Mouse (Mus musculus) midbrain, embryonic 13.5 days (tissue): ENCODE results near the gene Gm10134. TPM values are rescaled to one million over a fixed set of nuclear protein-coding genes. Genes with fewer than 3 reads are reported as not detected.
"Not testable (repeated sequence)": the region's sequence is repeated elsewhere in the genome, so short reads cannot be mapped to it uniquely, and the experiment has no call there.

ENCODE experiments used
- ATAC-seq: fragments of 200-750 bp; cut with Nextera tagmentation; 2 replicates; pipeline ENCODE4 v1.8.0; 2017; ENCODE audit warnings: mild to moderate bottlenecking, moderate TSS enrichment, moderate library complexity
- H3K27ac ChIP-seq: fragments of 300-500 bp; sonication (generic); 2 replicates; pipeline ENCODE4 v1.5.1; 2015; ENCODE audit warnings: inconsistent platforms, mild to moderate bottlenecking, moderate library complexity
- H3K27me3 ChIP-seq: fragments of 300-500 bp; sonication (generic); 2 replicates; pipeline ENCODE4 v1.6.1; 2015; ENCODE audit warnings: mild to moderate bottlenecking, inconsistent platforms
- H3K36me3 ChIP-seq: fragments of 300-500 bp; sonication (generic); 2 replicates; pipeline ENCODE4 v1.6.1; 2015; ENCODE audit warnings: mild to moderate bottlenecking, inconsistent platforms
- H3K4me1 ChIP-seq: fragments of 300-500 bp; sonication (generic); replicated peaks from 2 replicates; pipeline ENCODE4 v1.6.1; 2015; ENCODE audit warnings: inconsistent platforms
- H3K4me2 ChIP-seq: fragments of 300-500 bp; sonication (generic); replicated peaks from 2 replicates; pipeline ENCODE4 v1.6.1; 2015; ENCODE audit warnings: moderate library complexity, mild to moderate bottlenecking, inconsistent platforms
- H3K4me3 ChIP-seq: fragments of 300-500 bp; sonication (generic); replicated peaks from 2 replicates; pipeline ENCODE4 v1.5.1; 2015; ENCODE audit warnings: mild to moderate bottlenecking, inconsistent platforms
- H3K9ac ChIP-seq: fragments of 300-500 bp; sonication (generic); replicated peaks from 2 replicates; pipeline ENCODE4 v1.6.1; 2015; ENCODE audit warnings: mild to moderate bottlenecking, inconsistent platforms
- H3K9me3 ChIP-seq: fragments of 300-500 bp; sonication (generic); 2 replicates; pipeline ENCODE4 v1.6.1; 2016; ENCODE audit warnings: mild to moderate bottlenecking, inconsistent platforms
- WGBS: fragments of 180-500 bp; shearing (Covaris S2); methylation state at CpG from one replicate; pipeline ENCODE4 v1.1.7; 2015; 5-methylcytosine and 5-hydroxymethylcytosine counted together
- polyA plus RNA-seq: library from polyadenylated mRNA; unstranded; fragments of >200 nt; fragmentation: Nextera tagmentation; extraction: Ambion mirVana; gene quantifications from 2 replicates; pipeline ENCODE4 v1.2.1, GENCODE M21; 2015

The Gm10134 gene
- 1.0 and 1.5 TPM in 2 replicates for polyA plus RNA-seq

DNA sequence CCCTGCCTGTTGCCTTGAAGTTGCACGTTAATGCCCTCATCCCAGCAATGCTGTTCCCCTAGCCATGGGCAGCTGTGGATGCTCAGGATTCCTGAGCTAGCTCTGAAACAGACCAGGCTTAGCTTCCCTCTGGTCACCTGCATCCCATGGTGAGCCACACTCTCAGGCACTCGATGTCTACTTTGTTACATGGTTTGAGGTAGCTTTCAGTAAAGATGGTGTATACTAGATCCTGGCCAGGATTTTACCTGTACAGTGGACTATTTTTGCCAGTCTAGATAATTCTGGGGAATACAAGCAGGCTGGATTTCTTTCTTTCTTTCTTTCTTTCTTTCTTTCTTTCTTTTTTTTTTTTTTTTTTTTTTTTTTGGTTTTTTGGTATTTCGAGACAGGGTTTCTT, at the start of gene Gm10134:
Gene Gm10134 (plus strand): TSS at position 301 of the 400 bp plus-strand sequence.
- WGBS = 78% methylated on average over 3 of the region's 3 CpGs
- H3K9ac ChIP-seq = no peak within 1 kb of the TSS
- ATAC-seq = no peak
- no peak within 1 kb of the TSS for H3K27ac ChIP-seq
- no peaks in the 10 kb centered on the region for H3K36me3 ChIP-seq
- H3K4me2 ChIP-seq = no peak within 1 kb of the TSS
- H3K4me1 ChIP-seq = no peaks in the 10 kb centered on the region
- no peak within 1 kb of the TSS for H3K4me3 ChIP-seq
- no peaks in the 10 kb centered on the region for H3K9me3 ChIP-seq
- H3K27me3 ChIP-seq = peaks cover 2% of the 10 kb centered on the region; the same call in 1 of the 2 replicates

DNA sequence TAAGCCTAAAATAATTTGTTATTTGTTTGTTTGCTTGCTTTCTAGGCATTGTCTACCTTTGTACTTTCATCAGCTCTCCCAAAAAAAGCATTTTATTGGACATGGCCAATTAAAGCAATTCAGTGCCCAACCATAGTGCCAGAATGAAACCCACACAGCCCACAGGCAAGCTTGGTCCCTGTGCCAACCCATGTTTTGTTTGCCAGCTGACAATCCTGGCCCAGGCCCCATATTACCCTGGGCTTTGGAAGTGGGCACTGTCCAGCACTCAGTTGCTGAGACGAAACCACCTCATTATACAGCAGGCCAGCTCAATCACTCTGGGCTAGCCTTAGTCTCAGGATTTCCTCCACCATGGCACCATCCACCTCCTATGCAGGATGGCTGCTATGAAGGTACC, 49.3 kb upstream of the Gm10134 start:
- ATAC-seq = no peak
- no peaks in the 10 kb centered on the region for H3K4me1 ChIP-seq
- no peak overlapping the region for H3K4me2 ChIP-seq
- H3K27me3 ChIP-seq = no peaks in the 10 kb centered on the region
- H3K4me3 ChIP-seq = no peak overlapping the region
- WGBS = 89% methylated on average over 1 of the region's 1 CpGs
- no peak overlapping the region for H3K27ac ChIP-seq
- H3K36me3 ChIP-seq = peaks cover 35% of the 10 kb centered on the region
- H3K9me3 ChIP-seq = no peaks in the 10 kb centered on the region
- no peak overlapping the region for H3K9ac ChIP-seq

DNA sequence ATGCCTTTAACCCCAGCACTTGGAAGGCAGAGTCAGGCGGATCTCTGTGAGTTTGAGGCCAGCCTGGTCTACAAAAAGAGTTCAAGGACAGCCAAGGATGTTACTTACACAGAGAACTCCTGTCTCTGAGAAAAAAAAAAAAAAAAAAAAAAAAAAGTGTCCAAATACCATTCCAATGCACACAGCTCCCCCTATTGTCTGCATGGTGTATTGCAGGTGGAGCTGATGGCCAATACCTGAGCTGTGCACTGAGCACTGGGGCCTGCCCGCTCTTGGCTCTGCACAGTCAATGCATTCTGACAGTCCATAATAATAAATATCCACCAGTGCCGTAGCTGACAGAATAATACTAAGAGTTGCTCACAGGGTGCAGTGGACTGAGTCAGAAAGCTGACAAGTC, 42.0 kb upstream of the Gm10134 start:
- H3K27ac ChIP-seq = no peak overlapping the region
- peaks cover under 1% of the 10 kb centered on the region; the same call in 1 of the 2 replicates for H3K36me3 ChIP-seq
- H3K4me3 ChIP-seq = no peak overlapping the region
- 40% methylated on average over 3 of the region's 3 CpGs for WGBS
- H3K27me3 ChIP-seq = peaks cover 11% of the 10 kb centered on the region; the same call in 1 of the 2 replicates
- no peak overlapping the region for H3K9ac ChIP-seq
- H3K4me1 ChIP-seq = peaks cover 17% of the 10 kb centered on the region
- ATAC-seq = no peak
- H3K9me3 ChIP-seq = no peaks in the 10 kb centered on the region
- H3K4me2 ChIP-seq = no peak overlapping the region

DNA sequence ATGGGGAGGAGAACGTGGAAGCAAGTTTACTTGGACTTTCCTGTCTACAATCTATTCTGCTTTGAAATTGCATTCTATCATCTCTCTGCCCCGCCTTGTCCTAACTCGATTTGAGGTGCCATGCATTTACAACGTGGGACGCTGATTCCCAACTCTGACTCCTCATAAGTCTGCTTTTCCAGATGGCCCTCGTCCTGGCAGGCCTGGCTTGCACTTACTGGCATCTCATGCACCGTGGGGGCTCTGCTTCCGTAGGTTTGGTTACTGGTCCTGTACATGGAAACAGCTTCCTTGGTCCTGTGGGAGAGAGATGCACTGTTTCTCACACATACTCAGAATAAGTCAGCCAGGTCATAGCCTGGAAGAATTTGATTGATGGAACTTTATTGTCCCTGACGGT, 41.0 kb upstream of the Gm10134 start:
- peaks cover 11% of the 10 kb centered on the region for H3K36me3 ChIP-seq
- H3K4me1 ChIP-seq = peaks cover 19% of the 10 kb centered on the region
- peaks cover 11% of the 10 kb centered on the region; the same call in 1 of the 2 replicates for H3K27me3 ChIP-seq
- H3K27ac ChIP-seq = no peak overlapping the region
- H3K9me3 ChIP-seq = no peaks in the 10 kb centered on the region
- ATAC-seq = no peak
- H3K4me2 ChIP-seq = no peak overlapping the region
- no peak overlapping the region for H3K9ac ChIP-seq
- 85% methylated on average over 9 of the region's 9 CpGs for WGBS
- H3K4me3 ChIP-seq = no peak overlapping the region

DNA sequence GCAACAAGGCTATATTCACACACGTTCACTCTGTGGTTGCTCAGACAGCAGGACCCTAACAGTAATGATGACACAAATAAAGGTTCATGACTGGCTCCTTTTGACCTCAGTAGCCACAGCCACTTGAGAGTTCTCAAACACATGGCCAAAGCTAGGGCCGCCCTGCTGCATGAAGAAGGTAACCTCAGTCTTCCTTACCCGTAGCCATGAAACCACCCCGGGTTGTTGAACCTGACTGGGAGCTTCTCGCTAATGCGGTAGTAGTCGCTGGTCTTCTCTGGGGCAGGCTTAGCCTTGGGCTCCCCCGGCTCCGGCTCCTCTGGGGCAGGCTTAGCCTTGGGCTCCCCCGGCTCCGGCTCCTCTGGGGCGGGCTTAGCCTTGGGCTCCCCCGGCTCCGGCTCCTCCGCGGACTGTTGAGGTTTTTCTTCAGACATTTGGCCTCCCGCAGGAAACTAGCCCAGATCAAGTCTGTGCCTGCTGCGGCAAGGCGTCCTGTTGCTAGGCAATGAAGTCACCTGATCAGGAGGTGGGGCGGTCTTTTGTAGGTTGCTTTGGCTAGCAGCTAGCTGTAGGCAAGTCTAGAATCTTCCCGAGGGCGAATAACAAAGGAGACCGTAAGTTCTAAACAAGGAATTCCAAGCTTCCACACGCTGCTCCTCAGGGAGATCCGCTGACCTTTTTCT, 39.9 kb upstream of the Gm10134 start, which contains the start of gene 1700007K13Rik:
Gene 1700007K13Rik (minus strand): TSS at position 497 of the 683 bp plus-strand sequence.
- no peak within 1 kb of the TSS for H3K27ac ChIP-seq
- peaks cover 21% of the 10 kb centered on the region for H3K36me3 ChIP-seq
- peaks cover 19% of the 10 kb centered on the region for H3K4me1 ChIP-seq
- WGBS = 5% methylated on average over 25 of the region's 25 CpGs
- H3K4me2 ChIP-seq = peak within 1 kb of the TSS; percentile 54
- peaks cover 11% of the 10 kb centered on the region; the same call in 1 of the 2 replicates for H3K27me3 ChIP-seq
- H3K4me3 ChIP-seq = peak within 1 kb of the TSS; percentile 22
- peak; percentile 58 for ATAC-seq
- H3K9me3 ChIP-seq = no peaks in the 10 kb centered on the region
- H3K9ac ChIP-seq = peak within 1 kb of the TSS; percentile 53

DNA sequence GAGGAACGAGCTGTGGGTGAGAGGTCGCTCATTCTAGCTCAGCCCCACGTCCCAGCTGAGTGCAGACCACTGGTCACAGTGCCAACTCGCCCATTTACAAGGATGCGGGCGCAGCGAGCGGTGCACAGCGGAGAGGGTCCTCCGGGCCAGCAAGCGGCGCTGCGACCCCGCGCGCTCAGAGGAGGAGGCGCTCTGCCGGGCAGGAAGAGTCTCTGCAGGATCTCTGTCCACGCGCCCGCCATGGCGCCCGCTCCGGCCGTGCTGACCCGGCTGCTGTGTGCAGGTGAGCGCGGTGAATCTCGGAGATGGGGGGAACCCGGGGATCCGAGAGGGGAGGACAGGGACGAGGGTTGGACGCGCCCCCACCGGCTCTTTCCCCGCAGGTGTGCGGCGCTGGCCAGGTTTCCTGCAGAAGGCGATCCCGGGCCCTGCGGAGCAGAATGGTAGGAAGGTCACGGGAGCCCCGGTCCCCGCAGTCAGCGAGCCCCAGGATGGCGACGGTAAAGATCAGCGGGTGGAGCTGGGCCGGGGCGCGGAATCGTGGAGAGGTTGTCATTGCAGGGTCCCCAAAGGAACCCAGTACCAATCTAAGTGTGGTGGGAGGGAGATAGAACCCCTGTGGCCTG, 37.9 kb upstream of the Gm10134 start, which contains the start of gene Mrps2:
Gene Mrps2 (plus strand): TSS at position 207 of the 626 bp plus-strand sequence.
- peak within 1 kb of the TSS; percentile 97 for H3K4me3 ChIP-seq
- peaks cover 19% of the 10 kb centered on the region for H3K4me1 ChIP-seq
- peak within 1 kb of the TSS; percentile 96 for H3K9ac ChIP-seq
- under 1% methylated on average over 52 of the region's 52 CpGs for WGBS
- 0 out of 2 replicates have a peak, but pooled peaks cover 5% of the 10 kb centered on the region for H3K9me3 ChIP-seq
- peaks cover 41% of the 10 kb centered on the region for H3K36me3 ChIP-seq
- peak within 1 kb of the TSS; percentile 90 for H3K4me2 ChIP-seq
- ATAC-seq = peak; percentile 94
- peaks cover 11% of the 10 kb centered on the region; the same call in 1 of the 2 replicates for H3K27me3 ChIP-seq
- peak within 1 kb of the TSS; percentile 44; the same call in 1 of the 2 replicates for H3K27ac ChIP-seq

DNA sequence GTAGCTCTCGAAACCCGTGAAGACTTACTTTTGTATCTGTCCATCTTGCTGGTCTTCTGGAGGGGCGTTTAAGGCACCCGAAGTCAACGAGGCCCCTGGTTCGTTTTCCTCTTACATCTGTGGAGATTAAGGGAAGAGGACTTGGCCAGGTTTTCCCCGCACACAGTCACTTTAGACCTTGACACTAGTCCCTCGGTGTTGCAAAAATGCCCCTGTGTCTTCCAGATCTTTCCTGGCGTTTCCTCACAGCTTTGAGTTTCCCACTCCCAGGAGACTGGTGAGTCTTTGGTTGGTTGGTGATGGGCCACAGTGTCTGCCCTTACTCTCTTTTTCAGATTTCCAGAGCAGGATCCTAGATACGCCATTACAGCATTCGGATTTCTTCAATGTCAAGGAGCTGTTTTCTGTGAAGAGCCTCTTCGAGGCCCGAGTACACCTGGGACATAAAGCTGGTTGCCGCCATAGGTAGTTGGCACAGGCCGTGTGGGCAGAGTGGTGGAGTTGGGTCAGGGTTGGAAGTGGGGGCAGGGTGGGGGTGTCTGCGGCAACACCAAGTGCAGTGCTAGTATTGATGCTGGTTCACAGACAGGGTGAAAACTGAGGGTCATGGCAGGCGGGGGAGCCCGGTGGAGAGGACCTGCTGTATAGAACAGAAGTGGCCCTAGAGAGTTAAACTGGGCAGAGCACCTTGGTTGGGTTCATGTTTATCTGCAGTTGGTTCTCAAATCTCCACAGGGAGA, 37.2 kb upstream of the Gm10134 start:
- Histone ChIP-seq H3K9me3 (0 out of 2 replicates have a peak, but pooled peaks cover 5% of the 10 kb centered on the region), H3K27ac (no peak overlapping the region), H3K4me3 (peak overlapping the region; percentile 97), H3K27me3 (peaks cover 11% of the 10 kb centered on the region; the same call in 1 of the 2 replicates), H3K4me2 (peak overlapping the region; percentile 90), H3K4me1 (peaks cover 19% of the 10 kb centered on the region), H3K9ac (peak overlapping the region; percentile 96), H3K36me3 (peaks cover 45% of the 10 kb centered on the region)
- 51% methylated on average over 18 of the region's 18 CpGs for WGBS
- no peak for ATAC-seq

DNA sequence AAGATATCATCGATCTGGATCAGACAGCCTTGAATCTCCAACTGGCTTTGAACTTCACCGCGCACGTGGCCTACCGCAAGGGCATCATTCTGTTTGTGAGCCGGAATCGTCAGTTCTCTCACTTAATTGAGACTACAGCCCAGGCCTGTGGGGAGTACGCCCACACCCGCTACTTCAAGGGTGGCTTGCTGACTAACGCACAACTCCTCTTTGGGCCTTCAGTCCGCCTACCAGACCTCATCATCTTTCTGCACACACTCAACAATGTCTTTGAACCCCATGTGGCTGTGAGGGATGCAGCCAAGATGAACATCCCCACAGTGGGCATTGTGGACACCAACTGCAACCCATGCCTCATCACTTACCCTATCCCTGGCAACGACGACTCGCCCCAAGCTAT, 36.4 kb upstream of the Gm10134 start:
- Histone ChIP-seq H3K9me3 (0 out of 2 replicates have a peak, but pooled peaks cover 5% of the 10 kb centered on the region), H3K4me2 (no peak overlapping the region), H3K9ac (no peak overlapping the region), H3K36me3 (peaks cover 45% of the 10 kb centered on the region), H3K4me3 (no peak overlapping the region), H3K27me3 (peaks cover 11% of the 10 kb centered on the region; the same call in 1 of the 2 replicates), H3K4me1 (peaks cover 19% of the 10 kb centered on the region), H3K27ac (no peak overlapping the region)
- no peak for ATAC-seq
- over 99% methylated on average over 14 of the region's 14 CpGs for WGBS

DNA sequence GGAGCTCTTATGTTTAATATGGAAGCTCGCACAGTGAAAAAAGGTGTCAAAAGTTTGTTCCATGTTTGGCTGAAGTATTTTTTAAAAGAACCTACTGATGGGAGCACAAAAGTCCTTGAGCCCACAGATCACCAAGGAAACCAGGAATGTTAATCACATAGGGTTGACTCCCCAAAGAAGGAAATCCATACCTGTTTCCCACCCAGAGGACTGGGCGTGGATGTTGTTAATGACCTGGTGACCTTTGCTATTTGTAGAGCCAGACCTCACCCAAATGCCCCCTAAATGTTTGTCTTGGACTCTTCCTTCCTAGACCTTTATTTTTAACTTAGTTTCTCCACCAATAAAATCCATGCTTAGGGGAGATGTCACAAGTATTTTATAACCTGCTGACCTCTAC, 35.3 kb upstream of the Gm10134 start:
- 0 out of 2 replicates have a peak, but pooled peaks cover 2% of the 10 kb centered on the region for H3K27me3 ChIP-seq
- H3K36me3 ChIP-seq = peaks cover 45% of the 10 kb centered on the region
- no peak for ATAC-seq
- H3K9me3 ChIP-seq = 0 out of 2 replicates have a peak, but pooled peaks cover 5% of the 10 kb centered on the region
- H3K4me2 ChIP-seq = no peak overlapping the region
- 96% methylated on average over 2 of the region's 2 CpGs for WGBS
- no peak overlapping the region for H3K9ac ChIP-seq
- no peak overlapping the region for H3K27ac ChIP-seq
- H3K4me3 ChIP-seq = no peak overlapping the region
- H3K4me1 ChIP-seq = peaks cover 19% of the 10 kb centered on the region

DNA sequence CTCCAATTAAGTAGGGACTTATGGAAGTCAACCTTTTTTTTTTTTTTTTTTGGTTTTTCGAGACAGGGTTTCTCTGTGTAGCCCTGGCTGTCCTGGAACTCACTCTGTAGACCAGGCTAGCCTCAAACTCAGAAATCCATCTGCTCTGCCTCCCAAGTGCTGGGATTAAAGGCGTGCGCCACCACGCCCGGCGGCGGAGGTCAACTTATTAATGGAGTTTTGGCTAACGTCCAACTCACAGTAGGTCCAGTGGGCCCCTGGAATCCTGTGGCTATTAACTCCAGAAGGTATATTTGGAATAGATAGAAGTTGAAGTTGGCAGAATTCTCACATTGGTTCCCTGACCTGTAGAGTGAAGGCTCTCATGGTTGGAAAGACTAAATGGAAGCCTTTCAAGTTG, 33.9 kb upstream of the Gm10134 start:
- ATAC-seq, H3K9ac ChIP-seq, H3K4me1 ChIP-seq, H3K27me3 ChIP-seq, H3K27ac ChIP-seq, H3K4me2 ChIP-seq, H3K9me3 ChIP-seq, H3K4me3 ChIP-seq: not testable (repeated sequence)
- WGBS = 96% methylated on average over 8 of the region's 8 CpGs
- H3K36me3 ChIP-seq = peaks cover 45% of the 10 kb centered on the region

DNA sequence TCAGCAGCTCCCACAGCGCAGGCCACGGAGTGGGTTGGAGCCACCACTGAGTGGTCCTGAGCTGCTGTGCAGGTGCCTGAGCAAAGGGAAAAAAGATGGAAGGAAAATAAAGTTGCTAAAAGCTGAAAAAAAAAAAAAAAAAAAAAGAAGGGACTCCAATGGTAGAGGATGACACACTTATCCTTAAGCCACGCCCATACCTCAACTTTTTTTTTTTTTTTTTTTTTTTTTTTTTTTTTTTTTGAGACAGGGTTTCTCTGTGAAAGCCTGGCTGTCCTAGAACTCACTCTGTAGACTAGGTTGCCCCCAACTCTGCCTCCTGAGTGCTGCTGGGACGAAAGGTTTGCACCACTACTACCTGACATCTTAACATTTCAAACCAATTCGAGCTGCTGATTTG, 27.9 kb upstream of the Gm10134 start:
- not testable (repeated sequence) for H3K4me3 ChIP-seq, H3K4me2 ChIP-seq, H3K4me1 ChIP-seq, H3K27me3 ChIP-seq, H3K9me3 ChIP-seq, H3K27ac ChIP-seq, ATAC-seq, H3K9ac ChIP-seq, H3K36me3 ChIP-seq
- WGBS = 96% methylated on average over 5 of the region's 5 CpGs
